Mouse (Mus musculus) liver, adult (tissue): ENCODE measurements around the gene Fam163a.

ENCODE experiments used
- GATA4 ChIP-seq: IDR thresholded peaks from 2 replicates; pipeline ENCODE4 v1.6.1; 2014; ENCODE audit warnings: mild to moderate bottlenecking, low read length; ENCODE audit not compliant: insufficient replicate concordance

Gene Fam163a

GRCm38 (mm10) chr1:156212923-156213322, 8.1 kb upstream of the Fam163a start:
- no peak for TF ChIP-seq GATA4

- no peak for TF ChIP-seq GATA4
Measured at GRCm38 (mm10) chr1:156211809-156212317, 7.0 kb upstream of the Fam163a start.

GRCm38 (mm10) chr1:156205164-156205563, 338 bp upstream of the Fam163a start:
- no peak for TF ChIP-seq GATA4

- no peak for TF ChIP-seq GATA4
Measured at GRCm38 (mm10) chr1:156203961-156204655, 718 bp downstream of the Fam163a start.

GRCm38 (mm10) chr1:156202661-156203060, 2.2 kb downstream of the Fam163a start:
- TF ChIP-seq GATA4, result no peak

GRCm38 (mm10) chr1:156201069-156201468, 3.8 kb downstream of the Fam163a start:
- TF ChIP-seq GATA4, result no peak

GRCm38 (mm10) chr1:156197588-156197987, 7.2 kb downstream of the Fam163a start:
- no peak for TF ChIP-seq GATA4

GRCm38 (mm10) chr1:156193292-156193691, 11.5 kb downstream of the Fam163a start:
- TF ChIP-seq GATA4, result no peak

- no peak for TF ChIP-seq GATA4
Measured at GRCm38 (mm10) chr1:156192853-156193252, 12.0 kb downstream of the Fam163a start.

GRCm38 (mm10) chr1:156186646-156187045, 18.2 kb downstream of the Fam163a start:
- no peak for TF ChIP-seq GATA4

- TF ChIP-seq GATA4, result no peak
Measured at GRCm38 (mm10) chr1:156184158-156184571, 20.7 kb downstream of the Fam163a start.

- no peak for TF ChIP-seq GATA4
Measured at GRCm38 (mm10) chr1:156183176-156183958, 21.5 kb downstream of the Fam163a start.

GRCm38 (mm10) chr1:156179875-156180274, 25.0 kb downstream of the Fam163a start:
- no peak for TF ChIP-seq GATA4

- no peak for TF ChIP-seq GATA4
Measured at GRCm38 (mm10) chr1:156168737-156169136, 36.1 kb downstream of the Fam163a start.

GRCm38 (mm10) chr1:156116770-156117169, 88.1 kb downstream of the Fam163a start:
- no peak for TF ChIP-seq GATA4

- TF ChIP-seq GATA4, result no peak
Measured at GRCm38 (mm10) chr1:156113884-156114499, 90.8 kb downstream of the Fam163a start.
